8 mouse cellular contexts compared by ENCODE assay signal in genomic region chr4:141558658-141559057, GRCm38 (mm10). TPM values are rescaled to one million over a fixed set of nuclear protein-coding genes. Genes with fewer than 3 reads are reported as not detected.
A peak's percentile ranks its signal among the peaks of the same experiment; 100 is the strongest.
DNase-seq lines count a peak whose midpoint lies in the region; ATAC-seq and TF ChIP-seq lines count a peak whose summit lies in the region.

No protein-coding gene starts in this region.

- ATAC-seq in hematopoietic stem cell, adult 5-6 weeks (replicated peaks in 1 of 2; ENCODE audit: insufficient read depth in 1 of 2, low FRiP score in 2 of 2, low TSS enrichment in 1 of 2, low read depth in 1 of 2, poor library complexity in 2 of 2, severe bottlenecking in 2 of 2): peak; percentile 10 to 30; a peak in 2 of 4 replicates
- no peak for ATAC-seq in lung, embryonic 16.5 days (ENCODE audit: low read depth)

- H3K9me3 ChIP-seq in lung, embryonic 16.5 days (ENCODE audit: control insufficient read depth, low read length): no peaks in the 10 kb centered on the region

- H3K9ac ChIP-seq in lung, embryonic 16.5 days (ENCODE audit: low read length): peak overlapping the region; percentile 65

- H3K36me3 ChIP-seq in lung, embryonic 16.5 days (ENCODE audit: control insufficient read depth, insufficient read depth, low read length): no peaks in the 10 kb centered on the region

- WGBS in lung, embryonic 16.5 days: 15% methylated on average over 16 of the region's 16 CpGs

- peak in 1 of 2 experiments; percentile 23 for DNase-seq in layer of hippocampus, adult 2 months (ENCODE audit: low spot score in 2 of 2)
- DNase-seq in layer of hippocampus, adult 18-20 months (ENCODE audit: low spot score in 2 of 2): no peak
- peak; percentile 50 for DNase-seq in retina, embryonic 14.5 days (ENCODE audit: low spot score)
- DNase-seq in left cerebral cortex, postnatal 25 days (ENCODE audit: low spot score in 2 of 2): no peak
- no peak for DNase-seq in ovary, adult 18-20 months (ENCODE audit: low spot score)

- peak overlapping the region; percentile 94 for H3K27ac ChIP-seq in layer of hippocampus, adult 2 months
- peak overlapping the region; percentile 95 for H3K27ac ChIP-seq in bone marrow macrophage, adult 2 months (ENCODE audit: insufficient read depth, low read depth, low read length)
- peak overlapping the region; percentile 95 for H3K27ac ChIP-seq in lung, embryonic 16.5 days (ENCODE audit: low read length)

- no peak for TF ChIP-seq CTCF in layer of hippocampus, adult 2 months (conservative IDR thresholded peaks at IDR 0.05)
- TF ChIP-seq CTCF in bone marrow macrophage, adult 2 months (IDR thresholded peaks at IDR 0.05; ENCODE audit: low read depth, low read length): no peak

- H3K4me1 ChIP-seq in bone marrow macrophage, adult 2 months (ENCODE audit: control insufficient read depth, insufficient read depth, low read length): peaks cover 17% of the 10 kb centered on the region
- peaks cover 23% of the 10 kb centered on the region for H3K4me1 ChIP-seq in lung, embryonic 16.5 days (replicated peaks; ENCODE audit: control insufficient read depth, insufficient read depth, low read length)

- H3K27me3 ChIP-seq in lung, embryonic 16.5 days (ENCODE audit: control insufficient read depth, insufficient read depth, low read depth, low read length): no peaks in the 10 kb centered on the region

- intact Hi-C loops in left cerebral cortex, postnatal 25 days (cut with DNase I): loop anchor here (1.0 kb wide), 1 partner anchor 12 kb away; no protein-coding TSS in a partner anchor

- peak overlapping the region; percentile 52 for H3K4me3 ChIP-seq in layer of hippocampus, adult 2 months
- H3K4me3 ChIP-seq in bone marrow macrophage, adult 2 months (ENCODE audit: insufficient read depth, low read length): peak overlapping the region; percentile 63
- peak overlapping the region; percentile 52 for H3K4me3 ChIP-seq in lung, embryonic 16.5 days (ENCODE audit: low read length)

- H3K4me2 ChIP-seq in lung, embryonic 16.5 days (ENCODE audit: low read depth, low read length): peak overlapping the region; percentile 88

- no peak for TF ChIP-seq POLR2A in bone marrow macrophage, adult 2 months (IDR thresholded peaks at IDR 0.05; ENCODE audit: borderline replicate concordance, low read depth, low read length)

RNA-seq across cellular contexts. Expression of gene Spen, which starts 20.3 kb away (rescaled TPM):
- total RNA-seq in layer of hippocampus, adult 2 months (2021): 10 to 100 TPM; 56.0 to 68.1 TPM
- total RNA-seq in layer of hippocampus, adult 18-20 months (2021): 10 to 100 TPM; 60.3 to 66.7 TPM
- polyA plus RNA-seq in bone marrow macrophage, adult 2 months (2012; ENCODE audit: insufficient read depth, insufficient read length, missing spikeins): 23.6 and 29.2 TPM in 2 replicates
- 26.7 and 39.0 TPM in 2 replicates for total RNA-seq in hematopoietic stem cell, adult 5-6 weeks (2017)
- polyA plus RNA-seq in lung, embryonic 16.5 days (2015; fragmentation: Nextera tagmentation; extraction: Ambion mirVana): 6.9 and 7.4 TPM in 2 replicates
- total RNA-seq in left cerebral cortex, postnatal 25 days (2021): 10 to 100 TPM; 54.6 to 60.6 TPM

RNA-seq across cellular contexts. Expression of gene Fblim1, which starts 47.2 kb away (rescaled TPM):
- total RNA-seq in layer of hippocampus, adult 2 months (2021): under 1 TPM; 0.47 to 0.90 TPM
- total RNA-seq in layer of hippocampus, adult 18-20 months (2021): under 1 TPM; 0.61 to 0.74 TPM
- 60.2 and 65.0 TPM in 2 replicates for polyA plus RNA-seq in bone marrow macrophage, adult 2 months (2012; ENCODE audit: insufficient read depth, insufficient read length, missing spikeins)
- 0.13 and 0.35 TPM in 2 replicates for total RNA-seq in hematopoietic stem cell, adult 5-6 weeks (2017)
- polyA plus RNA-seq in lung, embryonic 16.5 days (2015; fragmentation: Nextera tagmentation; extraction: Ambion mirVana): 71.4 and 76.1 TPM in 2 replicates
- 1 to 10 TPM in 1 of 2 experiments, under 1 TPM in 1; 0.96 to 1.6 TPM for total RNA-seq in left cerebral cortex, postnatal 25 days (2021)

RNA-seq across cellular contexts. Expression of gene Tmem82, which starts 59.8 kb away (rescaled TPM):
- total RNA-seq in layer of hippocampus, adult 2 months (2021): under 1 TPM; 0.37 to 0.56 TPM
- total RNA-seq in layer of hippocampus, adult 18-20 months (2021): under 1 TPM; 0.32 to 0.51 TPM
- 2.4 and 3.3 TPM in 2 replicates for polyA plus RNA-seq in bone marrow macrophage, adult 2 months (2012; ENCODE audit: insufficient read depth, insufficient read length, missing spikeins)
- 0.60 and 0.63 TPM in 2 replicates for total RNA-seq in hematopoietic stem cell, adult 5-6 weeks (2017)
- 0.99 and 1.1 TPM in 2 replicates for polyA plus RNA-seq in lung, embryonic 16.5 days (2015; fragmentation: Nextera tagmentation; extraction: Ambion mirVana)
- under 1 TPM; 0.85 TPM for total RNA-seq in left cerebral cortex, postnatal 25 days (2021)
